Mouse (Mus musculus) bone marrow macrophage, adult 2 months (primary cell): ENCODE measurements around the gene Lrrc74b.

Experiments used
- CTCF ChIP-seq: IDR thresholded peaks from 2 replicates; pipeline ENCODE4 v1.5.1; 2012; ENCODE audit warnings: low read depth, mild to moderate bottlenecking, low read length, moderate library complexity
- POLR2A ChIP-seq: IDR thresholded peaks from 2 replicates; pipeline ENCODE4 v1.6.1; 2012; ENCODE audit warnings: mild to moderate bottlenecking, low read depth, low read length, borderline replicate concordance

DNA sequence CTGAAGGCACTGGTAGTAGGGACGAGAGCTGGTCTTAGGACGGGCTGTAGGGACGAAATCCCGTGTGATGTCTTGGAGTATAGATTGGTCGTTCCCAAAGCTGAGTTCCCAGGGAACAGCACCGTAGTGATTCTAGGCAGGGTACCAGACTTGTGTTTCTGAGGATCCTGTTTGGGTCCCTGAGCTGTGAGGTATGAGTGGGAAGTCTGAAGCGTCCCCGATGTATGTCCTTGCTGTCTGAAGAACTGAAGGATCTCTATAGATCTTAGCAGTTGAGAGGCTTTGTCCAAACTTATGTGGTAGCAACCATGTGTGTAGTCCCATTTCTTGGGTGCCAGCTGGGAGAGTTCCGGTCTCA, 51.8 kb downstream of the Lrrc74b start:
- TF ChIP-seq CTCF = no peak
- TF ChIP-seq POLR2A = no peak
